Mouse (Mus musculus) liver, embryonic 16.5 days (tissue): ENCODE results near the gene Steap4. TPM values are rescaled to one million over a fixed set of nuclear protein-coding genes. Genes with fewer than 3 reads are reported as not detected.
"Not testable (repeated sequence)": the region's sequence is repeated elsewhere in the genome, so short reads cannot be mapped to it uniquely, and the experiment has no call there.

ENCODE experiments used
- ATAC-seq: fragments of 200-750 bp; cut with Nextera tagmentation; 2 replicates; pipeline ENCODE4 v1.8.0; 2017; ENCODE audit warnings: low read depth, mild to moderate bottlenecking, moderate number of reproducible peaks, moderate library complexity
- H3K27ac ChIP-seq: fragments of 300-500 bp; sonication (generic); 2 replicates; pipeline ENCODE4 v1.5.1; 2014; ENCODE audit warnings: mild to moderate bottlenecking, low read length
- H3K27me3 ChIP-seq: fragments of 300-500 bp; sonication (generic); 2 replicates; pipeline ENCODE4 v1.6.1; 2014; ENCODE audit warnings: low read depth, low read length, mixed read lengths; ENCODE audit not compliant: control insufficient read depth, insufficient read depth
- H3K36me3 ChIP-seq: fragments of 300-500 bp; sonication (generic); 2 replicates; pipeline ENCODE4 v1.6.1; 2014; ENCODE audit warnings: mild to moderate bottlenecking; ENCODE audit not compliant: control insufficient read depth, insufficient read depth
- H3K4me1 ChIP-seq: fragments of 300-500 bp; sonication (generic); 2 replicates; pipeline ENCODE4 v1.6.1; 2014; ENCODE audit warnings: low read depth, low read length, mixed read lengths; ENCODE audit not compliant: control insufficient read depth
- H3K4me2 ChIP-seq: fragments of 300-500 bp; sonication (generic); 2 replicates; pipeline ENCODE4 v1.6.1; 2014; ENCODE audit warnings: low read depth, low read length, mixed read lengths
- H3K4me3 ChIP-seq: fragments of 300-500 bp; sonication (generic); 2 replicates; pipeline ENCODE4 v1.5.1; 2014; ENCODE audit warnings: low read depth, mild to moderate bottlenecking, low read length
- H3K9ac ChIP-seq: fragments of 300-500 bp; sonication (generic); 2 replicates; pipeline ENCODE4 v1.6.1; 2014; ENCODE audit warnings: low read depth, low read length
- H3K9me3 ChIP-seq: fragments of 300-500 bp; sonication (generic); replicated peaks from 2 replicates; pipeline ENCODE4 v1.6.1; 2016; ENCODE audit warnings: low read length; ENCODE audit not compliant: control insufficient read depth
- WGBS: fragments of 180-500 bp; shearing (Covaris S2); extraction: QIAGEN DNeasy Blood & Tissue Kit; methylation state at CpG from one replicate; pipeline ENCODE4 v1.1.7; 2014; ENCODE audit not compliant: insufficient replicate concordance; 5-methylcytosine and 5-hydroxymethylcytosine counted together
- polyA plus RNA-seq: library from polyadenylated mRNA; unstranded; fragments of >200 nt; fragmentation: Nextera tagmentation; extraction: Ambion mirVana; gene quantifications from 2 replicates; pipeline ENCODE4 v1.2.1, GENCODE M21; 2015

The Steap4 gene
- polyA plus RNA-seq, 1 experiment from 2014 or later = 9.4 TPM

DNA sequence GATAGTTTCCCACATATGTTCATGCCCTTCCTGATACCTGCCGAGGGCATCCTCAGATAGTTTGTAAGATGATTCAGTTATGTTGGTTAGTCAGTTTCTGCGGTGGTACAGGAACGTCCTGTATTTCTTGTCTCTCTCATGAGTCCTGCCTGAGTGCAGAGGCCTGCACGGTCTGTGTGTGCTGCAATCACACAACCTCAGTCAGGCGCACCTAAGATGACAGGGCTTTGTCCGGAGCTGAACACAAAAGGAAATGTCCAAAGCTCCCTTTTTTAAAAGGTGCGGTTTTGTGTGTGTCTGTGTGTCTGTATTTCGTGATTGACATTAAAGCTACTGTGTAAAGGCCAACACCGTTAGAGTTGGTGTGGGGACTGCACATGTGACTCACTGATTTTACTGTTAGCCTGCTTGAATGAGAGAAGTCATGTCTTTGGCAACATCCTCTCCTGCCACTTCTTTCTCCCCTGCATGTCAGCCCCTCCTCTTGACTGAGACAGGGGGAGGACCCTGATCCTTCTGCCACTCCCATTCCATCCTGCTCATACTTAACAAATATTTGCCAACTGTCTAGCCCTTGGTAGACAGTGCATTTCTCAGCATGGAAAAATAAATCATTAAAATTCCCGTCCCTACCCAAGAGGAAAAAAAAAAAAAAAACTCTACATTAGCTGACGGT is 14.4 kb downstream of the Steap4 start:
- H3K36me3 ChIP-seq = no peaks in the 10 kb centered on the region
- H3K9me3 ChIP-seq = no peaks in the 10 kb centered on the region
- no peaks in the 10 kb centered on the region for H3K4me1 ChIP-seq
- no peak overlapping the region for H3K9ac ChIP-seq
- WGBS = 65% methylated on average over 11 of the region's 11 CpGs
- H3K27ac ChIP-seq = no peak overlapping the region
- 0 out of 2 replicates have a peak, but pooled peaks have one; percentile 21 for ATAC-seq
- no peak overlapping the region for H3K4me3 ChIP-seq
- no peaks in the 10 kb centered on the region for H3K27me3 ChIP-seq
- H3K4me2 ChIP-seq = no peak overlapping the region

GRCm38 (mm10) chr5:7980586-7980985 is 20.3 kb downstream of the Steap4 start:
- H3K27me3 ChIP-seq = no peaks in the 10 kb centered on the region
- H3K9ac ChIP-seq = no peak overlapping the region
- 19% methylated on average over 5 of the region's 5 CpGs for WGBS
- H3K4me1 ChIP-seq = no peaks in the 10 kb centered on the region
- H3K27ac ChIP-seq = no peak overlapping the region
- ATAC-seq = no peak
- no peaks in the 10 kb centered on the region for H3K9me3 ChIP-seq
- H3K4me3 ChIP-seq = no peak overlapping the region
- no peak overlapping the region for H3K4me2 ChIP-seq
- H3K36me3 ChIP-seq = no peaks in the 10 kb centered on the region

DNA sequence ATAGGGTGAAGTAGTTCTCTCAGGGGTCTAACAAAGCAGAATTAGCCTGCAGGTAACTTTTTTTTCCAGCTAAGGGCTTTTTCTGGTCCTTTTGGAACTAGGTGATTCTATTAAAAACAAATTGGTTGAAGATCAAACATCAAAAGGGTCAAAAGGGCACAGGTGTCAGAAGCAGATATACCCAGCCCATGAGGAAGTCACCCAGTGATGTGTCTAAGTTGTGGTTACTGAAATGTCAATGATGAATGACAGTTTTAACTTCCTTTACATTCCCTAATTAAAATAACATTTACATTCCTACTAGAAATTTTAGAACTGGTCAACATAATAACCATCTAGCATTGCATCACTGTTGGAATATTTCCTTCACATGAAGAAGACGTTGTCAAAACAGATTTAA is 27.7 kb downstream of the Steap4 start:
- H3K4me1 ChIP-seq = no peaks in the 10 kb centered on the region
- 44% methylated on average over 1 of the region's 1 CpGs for WGBS
- no peak overlapping the region for H3K9ac ChIP-seq
- no peak overlapping the region for H3K4me3 ChIP-seq
- ATAC-seq = no peak
- H3K27ac ChIP-seq = no peak overlapping the region
- no peaks in the 10 kb centered on the region for H3K27me3 ChIP-seq
- no peak overlapping the region for H3K4me2 ChIP-seq
- no peaks in the 10 kb centered on the region for H3K36me3 ChIP-seq
- H3K9me3 ChIP-seq = no peaks in the 10 kb centered on the region

GRCm38 (mm10) chr5:7988415-7988814 is 28.2 kb downstream of the Steap4 start:
- WGBS = 29% methylated on average over 4 of the region's 4 CpGs
- no peak overlapping the region for H3K4me2 ChIP-seq
- no peaks in the 10 kb centered on the region for H3K4me1 ChIP-seq
- no peak overlapping the region for H3K27ac ChIP-seq
- H3K4me3 ChIP-seq = no peak overlapping the region
- H3K9me3 ChIP-seq = no peaks in the 10 kb centered on the region
- H3K36me3 ChIP-seq = no peaks in the 10 kb centered on the region
- H3K27me3 ChIP-seq = no peaks in the 10 kb centered on the region
- no peak for ATAC-seq
- H3K9ac ChIP-seq = no peak overlapping the region

GRCm38 (mm10) chr5:7991631-7992030 is 31.4 kb downstream of the Steap4 start:
- H3K27me3 ChIP-seq, H3K9ac ChIP-seq, H3K4me3 ChIP-seq, H3K27ac ChIP-seq, H3K36me3 ChIP-seq, H3K4me1 ChIP-seq, H3K9me3 ChIP-seq, ATAC-seq, H3K4me2 ChIP-seq: not testable (repeated sequence)
- 73% methylated on average over 2 of the region's 2 CpGs for WGBS

- Histone ChIP-seq H3K27ac (no peak overlapping the region), H3K9ac (no peak overlapping the region), H3K4me3 (no peak overlapping the region), H3K27me3 (no peaks in the 10 kb centered on the region), H3K4me1 (no peaks in the 10 kb centered on the region), H3K36me3 (no peaks in the 10 kb centered on the region), H3K9me3 (no peaks in the 10 kb centered on the region), H3K4me2 (no peak overlapping the region)
- no peak for ATAC-seq
- WGBS = 24% methylated on average over 5 of the region's 5 CpGs
These were observed 33.5 kb downstream of the Steap4 start for GRCm38 (mm10) chr5:7993766-7994165.

DNA sequence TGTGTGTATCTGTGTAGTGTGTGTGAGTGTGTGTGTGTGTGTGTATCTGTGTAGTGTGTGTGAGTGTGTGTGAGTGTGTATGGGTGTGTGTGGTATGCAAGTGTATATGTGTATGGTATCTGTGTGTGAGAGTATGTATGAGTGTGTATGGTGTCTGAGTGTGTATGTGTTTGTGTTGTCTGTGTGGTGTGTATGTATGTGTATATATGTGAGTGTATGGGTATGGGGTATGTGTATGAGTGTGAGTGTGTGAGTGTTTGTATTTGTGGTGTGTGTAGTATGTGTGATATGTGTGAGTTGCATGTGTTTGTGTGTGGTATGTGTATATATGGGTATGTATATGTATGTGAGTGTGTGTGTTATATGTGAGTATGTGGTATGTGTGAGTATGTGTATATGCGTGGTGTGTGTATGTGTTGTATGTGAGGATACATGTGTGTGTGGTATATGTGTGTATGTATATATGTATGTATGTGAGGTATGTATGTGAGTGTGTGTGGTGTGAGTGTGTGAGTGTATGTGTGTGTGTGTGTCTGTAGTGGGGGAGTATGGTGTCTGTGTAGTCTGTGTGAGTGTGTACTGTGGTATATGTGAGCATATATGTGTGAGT is 35.1 kb downstream of the Steap4 start:
- no peaks in the 10 kb centered on the region for H3K36me3 ChIP-seq
- H3K4me1 ChIP-seq = no peaks in the 10 kb centered on the region
- no peak overlapping the region for H3K4me3 ChIP-seq
- no peak overlapping the region for H3K27ac ChIP-seq
- H3K27me3 ChIP-seq = no peaks in the 10 kb centered on the region
- H3K9me3 ChIP-seq = no peaks in the 10 kb centered on the region
- ATAC-seq = no peak
- 85% methylated on average over 1 of the region's 1 CpGs for WGBS
- H3K4me2 ChIP-seq = no peak overlapping the region
- no peak overlapping the region for H3K9ac ChIP-seq

DNA sequence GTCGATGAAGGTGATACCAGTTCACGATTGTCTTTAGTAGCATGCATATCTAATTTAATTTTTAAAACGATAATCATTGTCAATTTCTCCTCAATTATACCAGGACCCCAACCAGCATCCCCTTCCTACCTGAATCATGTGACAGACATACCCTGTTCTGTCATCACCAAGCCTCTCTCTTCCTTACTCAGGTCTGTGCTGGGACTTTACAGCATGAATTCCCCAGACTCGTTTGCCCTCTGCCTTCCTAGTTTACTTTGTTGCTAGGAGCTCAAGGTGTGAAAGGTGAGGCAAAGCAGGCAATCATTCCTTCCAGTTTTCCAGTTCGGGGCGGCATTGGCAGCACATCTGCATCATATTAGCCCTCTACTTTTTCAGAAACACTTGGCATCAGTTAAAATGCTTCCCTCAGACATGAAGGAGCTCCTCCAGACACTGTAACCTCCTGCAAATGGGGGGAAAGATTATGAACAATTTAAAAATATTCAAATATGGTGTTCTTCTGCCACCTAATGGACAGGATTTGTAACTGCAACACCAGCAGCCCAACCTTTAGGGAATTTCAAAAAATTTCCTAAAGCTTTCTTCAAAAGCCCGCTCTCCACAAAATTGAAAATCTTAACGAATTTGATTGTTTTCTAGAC is 36.3 kb downstream of the Steap4 start:
- no peak overlapping the region for H3K27ac ChIP-seq
- H3K4me2 ChIP-seq = no peak overlapping the region
- no peaks in the 10 kb centered on the region for H3K4me1 ChIP-seq
- H3K9ac ChIP-seq = no peak overlapping the region
- H3K4me3 ChIP-seq = no peak overlapping the region
- H3K27me3 ChIP-seq = no peaks in the 10 kb centered on the region
- no peaks in the 10 kb centered on the region for H3K36me3 ChIP-seq
- no peak for ATAC-seq
- no peaks in the 10 kb centered on the region for H3K9me3 ChIP-seq
- WGBS = 39% methylated on average over 8 of the region's 8 CpGs

GRCm38 (mm10) chr5:7997086-7997485 is 36.8 kb downstream of the Steap4 start:
- H3K27ac ChIP-seq = no peak overlapping the region
- no peak overlapping the region for H3K4me3 ChIP-seq
- ATAC-seq = no peak
- no peaks in the 10 kb centered on the region for H3K9me3 ChIP-seq
- no peak overlapping the region for H3K9ac ChIP-seq
- H3K4me1 ChIP-seq = no peaks in the 10 kb centered on the region
- 72% methylated on average over 2 of the region's 2 CpGs for WGBS
- H3K4me2 ChIP-seq = no peak overlapping the region
- no peaks in the 10 kb centered on the region for H3K36me3 ChIP-seq
- H3K27me3 ChIP-seq = no peaks in the 10 kb centered on the region
